Mouse (Mus musculus) cortical plate, adult 2 months (tissue): Measurements from ENCODE around the gene Samd5.

Source experiments
- CTCF ChIP-seq: fragments of 200-500 bp; IDR thresholded peaks from 2 replicates; pipeline ENCODE4 v1.5.1; 2011; ENCODE audit warnings: mild to moderate bottlenecking, control low read depth, low read length; ENCODE audit not compliant: insufficient read depth; ENCODE audit errors: extremely low read depth
- POLR2A ChIP-seq: fragments of 200-500 bp; IDR thresholded peaks from 2 replicates; pipeline ENCODE4 v1.6.1; 2011; ENCODE audit warnings: mild to moderate bottlenecking, low read length, control low read depth; ENCODE audit not compliant: insufficient read depth; ENCODE audit errors: extremely low read depth

GRCm38 (mm10) chr10:9574135-9574534 lies 100.9 kb downstream of the Samd5 start:
- TF ChIP-seq POLR2A (no peak), CTCF (no peak)
